In the genomic region with DNA sequence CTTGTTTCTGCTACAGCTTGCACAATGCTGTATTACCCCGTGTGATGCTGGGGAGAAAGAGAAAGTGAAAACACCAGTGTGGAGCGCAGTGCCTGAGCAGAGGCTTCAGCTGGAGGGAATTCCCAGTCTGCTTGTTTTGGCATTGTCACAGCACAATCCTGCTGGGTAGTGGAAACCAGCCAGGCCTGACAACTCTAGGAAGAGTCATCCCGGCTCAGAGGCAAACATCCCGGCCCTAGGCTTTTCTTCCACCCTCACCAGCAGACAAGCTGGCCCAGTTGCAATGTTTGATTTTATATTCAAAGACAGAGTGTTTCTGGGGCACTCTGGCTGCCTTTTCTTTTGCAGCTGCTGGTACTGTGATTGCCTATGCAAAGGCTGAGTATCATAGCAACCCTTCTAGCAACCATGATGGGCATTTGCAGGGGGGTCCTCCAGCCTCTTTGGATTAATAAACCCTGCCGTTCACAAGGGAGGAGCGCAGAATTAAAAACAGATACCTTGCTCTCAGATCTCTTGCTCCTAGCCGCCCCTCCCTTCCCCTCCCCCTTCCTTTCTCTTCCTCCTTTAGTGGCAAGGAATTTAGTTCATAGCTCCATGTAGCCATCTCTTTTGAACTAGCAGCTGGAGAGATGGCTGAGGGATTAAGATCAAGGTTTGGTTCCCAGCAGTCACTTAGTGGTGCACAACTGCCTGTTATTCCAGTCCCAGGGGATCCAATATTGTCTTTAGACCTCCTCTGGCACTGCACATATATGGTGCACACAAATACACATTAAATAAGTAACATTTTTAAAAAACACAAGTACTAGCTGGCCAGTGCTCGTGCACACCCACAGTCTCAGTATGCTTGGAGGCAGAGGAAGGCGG, we compare ENCODE assay signal across 9 mouse cellular contexts. TPM values are rescaled to one million over a fixed set of nuclear protein-coding genes. Genes with fewer than 3 reads are reported as not detected.
DNase-seq lines count a peak whose midpoint lies in the region; ATAC-seq and TF ChIP-seq lines count a peak whose summit lies in the region.
"Had no signal": no experiment of that assay in that cellular context is flagged by ENCODE, and none has a peak within 500 bp of the region (broad histone marks: within the 10 kb centered on the region; RNA-seq: fewer than 3 reads in every experiment).

No protein-coding gene starts in this region.

- peak; percentile 83 for DNase-seq in adrenal gland, adult 8-10 months
- DNase-seq in cerebellum, postnatal 4 days (ENCODE audit: low spot score in 2 of 2) = peak; percentile 46 to 86
- peak; percentile 78 for DNase-seq in gastrocnemius, adult 2 months
- peak; percentile 81 to 86 for DNase-seq in left cerebral cortex, adult 18-20 months (ENCODE audit: low spot score in 2 of 2)
- DNase-seq in right cerebral cortex, adult 2 months (ENCODE audit: low spot score in 2 of 2) = peak; percentile 79 to 85

- no peak overlapping the region for H3K9ac ChIP-seq in hindbrain, embryonic 15.5 days
- H3K9ac ChIP-seq: liver, embryonic 14.5 days had no signal

- intact Hi-C loops in gastrocnemius, adult 2 months (cut with DNase I) = no loop called here

- peaks cover 13% of the 10 kb centered on the region for H3K4me1 ChIP-seq in hindbrain, embryonic 15.5 days (replicated peaks)

- 0 out of 2 replicates have a peak, but pooled peaks cover 2% of the 10 kb centered on the region for H3K27me3 ChIP-seq in hindbrain, embryonic 15.5 days

- TF ChIP-seq CTCF in gastrocnemius, adult 2 months (IDR thresholded peaks at IDR 0.05) = no peak

- H3K9me3 ChIP-seq in hindbrain, embryonic 15.5 days = no peaks in the 10 kb centered on the region

- H3K4me2 ChIP-seq in hindbrain, embryonic 15.5 days = peak overlapping the region; percentile 7; the same call in 1 of the 2 replicates

- H3K36me3 ChIP-seq in hindbrain, embryonic 15.5 days = no peaks in the 10 kb centered on the region

- peak overlapping the region; percentile 41 for H3K27ac ChIP-seq in gastrocnemius, adult 2 months
- H3K27ac ChIP-seq in hindbrain, embryonic 15.5 days (replicated peaks) = peak overlapping the region; percentile 62
- H3K27ac ChIP-seq: liver, embryonic 14.5 days had no signal

- 26% methylated on average over 9 of the region's 9 CpGs for WGBS in hindbrain, embryonic 15.5 days

- H3K4me3 ChIP-seq in gastrocnemius, adult 2 months = peak overlapping the region; percentile 26
- no peak overlapping the region for H3K4me3 ChIP-seq in hindbrain, embryonic 15.5 days

- ATAC-seq in hindbrain, embryonic 15.5 days (ENCODE audit: low FRiP score, low read depth) = peak; percentile 91
- ATAC-seq in megakaryocyte progenitor cell, adult 5-6 weeks (replicated peaks; ENCODE audit: poor library complexity) = peak; percentile 57
- no peak for ATAC-seq in megakaryocyte-erythroid progenitor cell, adult 5-6 weeks (replicated peaks; ENCODE audit: low FRiP score, low TSS enrichment, poor library complexity, severe bottlenecking)

RNA-seq across cellular contexts. Expression of gene Nos2, which starts 33.2 kb away (rescaled TPM):
- 1 to 10 TPM in 2 of 4 experiments, under 1 TPM in 2; 0.52 to 6.0 (median 2.5) TPM for total RNA-seq in adrenal gland, adult 8-10 months (2022)
- total RNA-seq in gastrocnemius, adult 2 months (2021) = 1 to 10 TPM in 1 of 2 experiments, under 1 TPM in 1; 0.64 to 1.4 TPM
- 1.1 and 1.6 TPM in 2 replicates for polyA plus RNA-seq in hindbrain, embryonic 15.5 days (2015; fragmentation: Nextera tagmentation; extraction: Ambion mirVana)
- under 1 TPM; 0.19 to 0.33 TPM for total RNA-seq in left cerebral cortex, adult 18-20 months (2021)
- total RNA-seq in megakaryocyte progenitor cell, adult 5-6 weeks (2015) = not detected in 2 replicates
- total RNA-seq in megakaryocyte progenitor cell, adult 5-6 weeks (2017) = not detected in 2 replicates
- total RNA-seq in megakaryocyte-erythroid progenitor cell, adult 5-6 weeks (2014; fragmentation: Nextera tagmentation) = not detected in 2 replicates
- not detected in 2 replicates for total RNA-seq in megakaryocyte-erythroid progenitor cell, adult 5-6 weeks (2017)
